Mouse (Mus musculus) spleen, embryonic (tissue): ENCODE data around the gene Nr1h3.

Experiments
- CTCF ChIA-PET: fragments of 350-600 bp; sonication (Branson Sonifier 250); formaldehyde crosslinking; loops from one replicate; lab custom pipeline; 2022; lab: Charles Lee

Nr1h3 gene

GRCm38 (mm10) chr2:91143401-91143800 lies 59.2 kb downstream of the Nr1h3 start:
- CTCF ChIA-PET = no interaction called here

- CTCF ChIA-PET = interaction anchor here (0.6 kb wide), 1 partner anchor 32 kb away, joined by 4 read pairs; no protein-coding TSS in a partner anchor
These were observed 59.7 kb downstream of the Nr1h3 start for GRCm38 (mm10) chr2:91142920-91143319.

- CTCF ChIA-PET = no interaction called here
These were observed 62.9 kb downstream of the Nr1h3 start for GRCm38 (mm10) chr2:91139764-91140163.

GRCm38 (mm10) chr2:91139311-91139710 lies 63.3 kb downstream of the Nr1h3 start:
- CTCF ChIA-PET = no interaction called here

- CTCF ChIA-PET = no interaction called here
These were observed 65.2 kb downstream of the Nr1h3 start for GRCm38 (mm10) chr2:91137481-91137880.

GRCm38 (mm10) chr2:91136513-91137412 lies 65.9 kb downstream of the Nr1h3 start:
- CTCF ChIA-PET = no interaction called here
